Mouse (Mus musculus) midbrain, embryonic 16.5 days (tissue): ENCODE results near the gene 4930442H23Rik. TPM values are rescaled to one million over a fixed set of nuclear protein-coding genes. Genes with fewer than 3 reads are reported as not detected.

ENCODE experiments used
- ATAC-seq: fragments of 200-750 bp; cut with Nextera tagmentation; 2 replicates; pipeline ENCODE4 v1.8.0; 2017; ENCODE audit warnings: moderate TSS enrichment
- H3K27ac ChIP-seq: fragments of 300-500 bp; sonication (generic); 2 replicates; pipeline ENCODE4 v1.5.1; 2014; ENCODE audit warnings: mild to moderate bottlenecking, low read length, mixed read lengths
- H3K27me3 ChIP-seq: fragments of 300-500 bp; sonication (generic); 2 replicates; pipeline ENCODE4 v1.6.1; 2014; ENCODE audit warnings: low read depth, low read length, mixed read lengths; ENCODE audit not compliant: control insufficient read depth, insufficient read depth
- H3K36me3 ChIP-seq: fragments of 300-500 bp; sonication (generic); 2 replicates; pipeline ENCODE4 v1.6.1; 2014; ENCODE audit warnings: mild to moderate bottlenecking, low read length, moderate library complexity, mixed read lengths; ENCODE audit not compliant: control insufficient read depth, insufficient read depth
- H3K4me1 ChIP-seq: fragments of 300-500 bp; sonication (generic); 2 replicates; pipeline ENCODE4 v1.6.1; 2014; ENCODE audit warnings: mild to moderate bottlenecking, low read length, mixed read lengths; ENCODE audit not compliant: control insufficient read depth, insufficient read depth
- H3K4me2 ChIP-seq: fragments of 300-500 bp; sonication (generic); 2 replicates; pipeline ENCODE4 v1.6.1; 2014; ENCODE audit warnings: mild to moderate bottlenecking, low read length, mixed read lengths
- H3K4me3 ChIP-seq: fragments of 300-500 bp; sonication (generic); 2 replicates; pipeline ENCODE4 v1.5.1; 2014; ENCODE audit warnings: low read depth, mild to moderate bottlenecking, low read length, moderate library complexity, mixed read lengths
- H3K9ac ChIP-seq: fragments of 300-500 bp; sonication (generic); 2 replicates; pipeline ENCODE4 v1.6.1; 2014; ENCODE audit warnings: low read depth, low read length, mixed read lengths
- H3K9me3 ChIP-seq: fragments of 300-500 bp; sonication (generic); replicated peaks from 2 replicates; pipeline ENCODE4 v1.6.1; 2014; ENCODE audit warnings: mild to moderate bottlenecking, low read length, mixed read lengths; ENCODE audit not compliant: control insufficient read depth, poor library complexity, severe bottlenecking
- WGBS: fragments of 180-500 bp; shearing (Covaris S2); extraction: QIAGEN DNeasy Blood & Tissue Kit; methylation state at CpG from one replicate; pipeline ENCODE4 v1.1.7; 2014; 5-methylcytosine and 5-hydroxymethylcytosine counted together
- polyA plus RNA-seq: library from polyadenylated mRNA; unstranded; fragments of >200 nt; fragmentation: Nextera tagmentation; extraction: Ambion mirVana; gene quantifications from 2 replicates; pipeline ENCODE4 v1.2.1, GENCODE M21; 2015

Gene 4930442H23Rik
- polyA plus RNA-seq, 1 experiment from 2014 or later = not detected

- Histone ChIP-seq H3K4me1 (peaks cover 24% of the 10 kb centered on the region), H3K9ac (peak within 1 kb of the TSS; percentile 85), H3K4me2 (peak within 1 kb of the TSS; percentile 96), H3K27me3 (no peaks in the 10 kb centered on the region), H3K4me3 (peak within 1 kb of the TSS; percentile 83), H3K27ac (peak within 1 kb of the TSS; percentile 73), H3K36me3 (peaks cover 3% of the 10 kb centered on the region), H3K9me3 (no peaks in the 10 kb centered on the region)
- WGBS = under 1% methylated on average over 63 of the region's 64 CpGs
- ATAC-seq = peak; percentile 85
Observed at GRCm38 (mm10) chr10:81167200-81168086, 16.2 kb downstream of the 4930442H23Rik start, which contains the start of gene Pias4. Gene Pias4, minus strand, starts transcription at chr10:81167923.

GRCm38 (mm10) chr10:81165118-81165517 lies 18.5 kb downstream of the 4930442H23Rik start:
- ATAC-seq = no peak
- peaks cover 24% of the 10 kb centered on the region for H3K4me1 ChIP-seq

GRCm38 (mm10) chr10:81162318-81162652 lies 21.4 kb downstream of the 4930442H23Rik start:
- peaks cover 11% of the 10 kb centered on the region for H3K36me3 ChIP-seq
- H3K9ac ChIP-seq = no peak overlapping the region
- H3K4me2 ChIP-seq = no peak overlapping the region
- H3K27me3 ChIP-seq = no peaks in the 10 kb centered on the region
- WGBS = 79% methylated on average over 2 of the region's 2 CpGs
- no peak overlapping the region for H3K27ac ChIP-seq
- H3K9me3 ChIP-seq = no peaks in the 10 kb centered on the region
- no peak overlapping the region for H3K4me3 ChIP-seq
- peaks cover 15% of the 10 kb centered on the region for H3K4me1 ChIP-seq
- no peak for ATAC-seq

More at GRCm38 (mm10) chr10:81165118-81165517, 18.5 kb downstream of the 4930442H23Rik start:
- Histone ChIP-seq H3K27ac (no peak overlapping the region), H3K9ac (no peak overlapping the region), H3K27me3 (no peaks in the 10 kb centered on the region), H3K9me3 (no peaks in the 10 kb centered on the region), H3K4me2 (no peak overlapping the region), H3K4me3 (no peak overlapping the region), H3K36me3 (peaks cover 6% of the 10 kb centered on the region)
- WGBS = 85% methylated on average over 8 of the region's 8 CpGs

- H3K9ac ChIP-seq = no peak overlapping the region
- H3K27me3 ChIP-seq = no peaks in the 10 kb centered on the region
- peaks cover 12% of the 10 kb centered on the region for H3K4me1 ChIP-seq
- ATAC-seq = no peak
- no peak overlapping the region for H3K4me2 ChIP-seq
- no peaks in the 10 kb centered on the region for H3K9me3 ChIP-seq
- no peak overlapping the region for H3K4me3 ChIP-seq
- peaks cover 16% of the 10 kb centered on the region for H3K36me3 ChIP-seq
- 88% methylated on average over 8 of the region's 8 CpGs for WGBS
- H3K27ac ChIP-seq = no peak overlapping the region
Observed at GRCm38 (mm10) chr10:81161602-81162317, 21.9 kb downstream of the 4930442H23Rik start.

GRCm38 (mm10) chr10:81154736-81155135 lies 28.9 kb downstream of the 4930442H23Rik start:
- H3K36me3 ChIP-seq = peaks cover 43% of the 10 kb centered on the region

GRCm38 (mm10) chr10:81154313-81154712 lies 29.3 kb downstream of the 4930442H23Rik start:
- no peaks in the 10 kb centered on the region for H3K9me3 ChIP-seq
- no peak overlapping the region for H3K9ac ChIP-seq
- WGBS = 95% methylated on average over 11 of the region's 12 CpGs
- no peak overlapping the region for H3K27ac ChIP-seq
- H3K4me1 ChIP-seq = no peaks in the 10 kb centered on the region
- no peak overlapping the region for H3K4me3 ChIP-seq
- no peak for ATAC-seq
- no peaks in the 10 kb centered on the region for H3K27me3 ChIP-seq
- no peak overlapping the region for H3K4me2 ChIP-seq
- peaks cover 45% of the 10 kb centered on the region for H3K36me3 ChIP-seq

More at GRCm38 (mm10) chr10:81154736-81155135, 28.9 kb downstream of the 4930442H23Rik start:
- no peak for ATAC-seq
- H3K4me1 ChIP-seq = no peaks in the 10 kb centered on the region
- no peak overlapping the region for H3K4me3 ChIP-seq
- 80% methylated on average over 6 of the region's 6 CpGs for WGBS
- no peak overlapping the region for H3K27ac ChIP-seq
- H3K4me2 ChIP-seq = no peak overlapping the region
- no peak overlapping the region for H3K9ac ChIP-seq
- no peaks in the 10 kb centered on the region for H3K27me3 ChIP-seq
- no peaks in the 10 kb centered on the region for H3K9me3 ChIP-seq

GRCm38 (mm10) chr10:81152609-81153008 lies 31.0 kb downstream of the 4930442H23Rik start:
- H3K27me3 ChIP-seq = no peaks in the 10 kb centered on the region
- no peak overlapping the region for H3K4me3 ChIP-seq
- ATAC-seq = no peak
- no peaks in the 10 kb centered on the region for H3K4me1 ChIP-seq
- 82% methylated on average over 12 of the region's 12 CpGs for WGBS
- no peak overlapping the region for H3K9ac ChIP-seq
- no peak overlapping the region for H3K4me2 ChIP-seq
- H3K27ac ChIP-seq = no peak overlapping the region
- no peaks in the 10 kb centered on the region for H3K9me3 ChIP-seq
- peaks cover 56% of the 10 kb centered on the region for H3K36me3 ChIP-seq

GRCm38 (mm10) chr10:81151261-81151660 lies 32.4 kb downstream of the 4930442H23Rik start:
- WGBS = 77% methylated on average over 6 of the region's 6 CpGs
- Histone ChIP-seq H3K36me3 (peaks cover 56% of the 10 kb centered on the region), H3K27me3 (no peaks in the 10 kb centered on the region), H3K9me3 (no peaks in the 10 kb centered on the region), H3K27ac (no peak overlapping the region), H3K4me3 (no peak overlapping the region), H3K4me1 (no peaks in the 10 kb centered on the region), H3K4me2 (no peak overlapping the region), H3K9ac (no peak overlapping the region)
- ATAC-seq = no peak

GRCm38 (mm10) chr10:81146296-81146695 lies 37.4 kb downstream of the 4930442H23Rik start:
- Histone ChIP-seq H3K4me2 (no peak overlapping the region), H3K4me3 (no peak overlapping the region), H3K36me3 (peaks cover 52% of the 10 kb centered on the region), H3K27me3 (no peaks in the 10 kb centered on the region), H3K9ac (no peak overlapping the region), H3K9me3 (no peaks in the 10 kb centered on the region), H3K27ac (no peak overlapping the region), H3K4me1 (peaks cover 5% of the 10 kb centered on the region)
- 80% methylated on average over 2 of the region's 4 CpGs for WGBS
- ATAC-seq = no peak
